Mouse (Mus musculus) embryonic fibroblast, embryonic 13.5 days (primary cell): ENCODE results near the gene Spata48. TPM values are rescaled to one million over a fixed set of nuclear protein-coding genes. Genes with fewer than 3 reads are reported as not detected.

Experiments used
- H3K27ac ChIP-seq: 2 replicates; pipeline ENCODE4 v1.5.1; 2012; ENCODE audit warnings: low read length, control low read depth, inconsistent platforms; ENCODE audit not compliant: insufficient read depth
- H3K4me1 ChIP-seq: 2 replicates; pipeline ENCODE4 v1.6.1; 2011; ENCODE audit warnings: low read length; ENCODE audit not compliant: control insufficient read depth, insufficient read depth
- H3K4me3 ChIP-seq: 2 replicates; pipeline ENCODE4 v1.5.1; 2011; ENCODE audit warnings: mild to moderate bottlenecking, control low read depth, low read length; ENCODE audit not compliant: insufficient read depth
- CTCF ChIP-seq: IDR thresholded peaks from 2 replicates; pipeline ENCODE4 v1.5.1; 2011; ENCODE audit warnings: mild to moderate bottlenecking, control low read depth, low read length, moderate library complexity, borderline replicate concordance; ENCODE audit not compliant: insufficient read depth
- POLR2A ChIP-seq: IDR thresholded peaks from 2 replicates; pipeline ENCODE4 v1.6.1; 2011; ENCODE audit warnings: low read depth, mild to moderate bottlenecking, control low read depth, low read length, moderate library complexity
- polyA plus RNA-seq: library from polyadenylated mRNA; stranded (reverse); fragments of >200 nt; gene quantifications from 2 replicates; pipeline ENCODE4 v1.2.4, GENCODE M21; 2011; ENCODE audit warnings: low read depth; ENCODE audit not compliant: missing spikeins, insufficient read length

The Spata48 gene
- not detected in 2 replicates for polyA plus RNA-seq

- TF ChIP-seq POLR2A = peak; percentile 65
- TF ChIP-seq CTCF = peak; percentile 51
- Histone ChIP-seq H3K27ac (peak within 1 kb of the TSS; percentile 63), H3K4me3 (peak within 1 kb of the TSS; percentile 40), H3K4me1 (no peaks in the 10 kb centered on the region)
These were observed at the start of gene Spata48, which contains the start of gene Zpbp for GRCm38 (mm10) chr11:11461635-11462560. Gene Spata48 (plus strand): TSS chr11:11462094. Gene Zpbp (minus strand): TSS chr11:11462408.

- TF ChIP-seq CTCF = no peak
- Histone ChIP-seq H3K4me1 (no peaks in the 10 kb centered on the region), H3K4me3 (no peak overlapping the region), H3K27ac (no peak overlapping the region)
These were observed 47.7 kb upstream of the Spata48 start for GRCm38 (mm10) chr11:11414188-11414587.

GRCm38 (mm10) chr11:11417356-11417755 is 44.5 kb upstream of the Spata48 start:
- H3K4me3 ChIP-seq = no peak overlapping the region
- no peaks in the 10 kb centered on the region for H3K4me1 ChIP-seq
- TF ChIP-seq POLR2A = no peak
- no peak for TF ChIP-seq CTCF
- no peak overlapping the region for H3K27ac ChIP-seq

GRCm38 (mm10) chr11:11455037-11455436 is 6.9 kb upstream of the Spata48 start:
- H3K27ac ChIP-seq = no peak overlapping the region
- no peaks in the 10 kb centered on the region for H3K4me1 ChIP-seq
- no peak overlapping the region for H3K4me3 ChIP-seq
- TF ChIP-seq POLR2A (no peak), CTCF (no peak)

- no peaks in the 10 kb centered on the region for H3K4me1 ChIP-seq
- H3K4me3 ChIP-seq = peak overlapping the region; percentile 40
- TF ChIP-seq POLR2A (no peak), CTCF (no peak)
- no peak overlapping the region for H3K27ac ChIP-seq
These were observed 632 bp downstream of the Spata48 start for GRCm38 (mm10) chr11:11462561-11462890.

- no peak for TF ChIP-seq POLR2A
- TF ChIP-seq CTCF = no peak
- no peak overlapping the region for H3K4me3 ChIP-seq
- no peak overlapping the region for H3K27ac ChIP-seq
- no peaks in the 10 kb centered on the region for H3K4me1 ChIP-seq
These were observed 7.0 kb downstream of the Spata48 start for GRCm38 (mm10) chr11:11468924-11469323.

GRCm38 (mm10) chr11:11484378-11484777 is 22.5 kb downstream of the Spata48 start:
- Histone ChIP-seq H3K27ac (no peak overlapping the region), H3K4me3 (no peak overlapping the region), H3K4me1 (no peaks in the 10 kb centered on the region)
- TF ChIP-seq POLR2A = no peak
- TF ChIP-seq CTCF = no peak

GRCm38 (mm10) chr11:11492044-11492443 is 30.1 kb downstream of the Spata48 start:
- Histone ChIP-seq H3K27ac (no peak overlapping the region), H3K4me3 (no peak overlapping the region), H3K4me1 (no peaks in the 10 kb centered on the region)
- TF ChIP-seq POLR2A = no peak
- TF ChIP-seq CTCF = no peak

GRCm38 (mm10) chr11:11495697-11496096 is 33.8 kb downstream of the Spata48 start:
- H3K27ac ChIP-seq = no peak overlapping the region
- no peak for TF ChIP-seq CTCF
- no peak for TF ChIP-seq POLR2A

GRCm38 (mm10) chr11:11499944-11500343 is 38.0 kb downstream of the Spata48 start:
- H3K4me3 ChIP-seq = no peak overlapping the region
- H3K27ac ChIP-seq = no peak overlapping the region
- TF ChIP-seq POLR2A (no peak), CTCF (no peak)
- H3K4me1 ChIP-seq = no peaks in the 10 kb centered on the region

More at GRCm38 (mm10) chr11:11495697-11496096, 33.8 kb downstream of the Spata48 start:
- H3K4me1 ChIP-seq = no peaks in the 10 kb centered on the region
- no peak overlapping the region for H3K4me3 ChIP-seq

GRCm38 (mm10) chr11:11506187-11506586 is 44.3 kb downstream of the Spata48 start:
- no peak overlapping the region for H3K27ac ChIP-seq
- no peak overlapping the region for H3K4me3 ChIP-seq
- H3K4me1 ChIP-seq = no peaks in the 10 kb centered on the region
- no peak for TF ChIP-seq CTCF
- TF ChIP-seq POLR2A = no peak
